Mouse (Mus musculus) myocyte (in vitro differentiated cells): ENCODE results near the gene Mcemp1.

ENCODE experiments used
- CEBPB ChIP-seq: IDR thresholded peaks from 2 replicates; pipeline ENCODE4 v1.6.1; 2011; ENCODE audit warnings: mild to moderate bottlenecking, moderate library complexity; ENCODE audit not compliant: poor library complexity, insufficient read depth, severe bottlenecking
- E2F4 ChIP-seq: IDR thresholded peaks from one replicate; pipeline ENCODE4 v1.6.1; 2011; ENCODE audit warnings: mild to moderate bottlenecking, control low read depth, moderate library complexity; ENCODE audit not compliant: insufficient read depth
- MAX ChIP-seq: IDR thresholded peaks from one replicate; pipeline ENCODE4 v1.6.1; 2011; ENCODE audit warnings: low read depth, mild to moderate bottlenecking, control low read depth
- MYOD1 ChIP-seq, 3 experiments: IDR thresholded peaks; one replicate each; pipeline ENCODE4 v1.6.1; 2011; ENCODE audit warnings: control low read depth in 2 of 3, low read depth in 2 of 3, mild to moderate bottlenecking in 2 of 3, moderate library complexity in 1 of 3; ENCODE audit not compliant: insufficient read length in 2 of 3, control insufficient read depth in 1 of 3
- MYOG ChIP-seq, 3 experiments: IDR thresholded peaks; one replicate each; pipeline ENCODE4 v1.6.1; 2011; ENCODE audit warnings: control low read depth in 2 of 3, low read depth in 2 of 3, mild to moderate bottlenecking in 2 of 3; ENCODE audit not compliant: insufficient read length in 2 of 3, control insufficient read depth in 1 of 3, insufficient read depth in 1 of 3
- POLR2A ChIP-seq: IDR thresholded peaks from one replicate; pipeline ENCODE4 v1.6.1; 2011; ENCODE audit warnings: low read depth, mild to moderate bottlenecking, control low read depth, moderate library complexity; ENCODE audit not compliant: insufficient read length
- POLR2AphosphoS2 ChIP-seq: IDR thresholded peaks from one replicate; pipeline ENCODE4 v1.6.1; 2011; ENCODE audit warnings: low read depth, control low read depth; ENCODE audit not compliant: insufficient read length
- REST ChIP-seq: IDR thresholded peaks from one replicate; pipeline ENCODE4 v1.6.1; 2011; ENCODE audit warnings: mild to moderate bottlenecking, control low read depth, moderate library complexity; ENCODE audit not compliant: insufficient read depth, insufficient read length
- SRF ChIP-seq: IDR thresholded peaks from one replicate; pipeline ENCODE4 v1.6.1; 2011; ENCODE audit warnings: low read depth; ENCODE audit not compliant: control insufficient read depth, insufficient read length
- TCF12 ChIP-seq: IDR thresholded peaks from one replicate; pipeline ENCODE4 v1.6.1; 2011; ENCODE audit warnings: mild to moderate bottlenecking, control low read depth; ENCODE audit not compliant: poor library complexity, insufficient read depth, severe bottlenecking
- TCF3 ChIP-seq: IDR thresholded peaks from one replicate; pipeline ENCODE4 v1.6.1; 2011; ENCODE audit warnings: low read depth, control low read depth; ENCODE audit not compliant: insufficient read length
- USF1 ChIP-seq: IDR thresholded peaks from one replicate; pipeline ENCODE4 v1.6.1; 2011; ENCODE audit warnings: low read depth, mild to moderate bottlenecking, control low read depth, moderate library complexity

GRCm38 (mm10) chr8:3682435-3682834 is 16.9 kb downstream of the Mcemp1 start:
- TF ChIP-seq E2F4 (no peak), POLR2AphosphoS2 (no peak), TCF12 (no peak), MAX (no peak), POLR2A (no peak), TCF3 (no peak), USF1 (no peak), CEBPB (no peak), MYOG (IDR thresholded peaks at IDR 0.05; ENCODE audit: control insufficient read depth in 1 of 3, insufficient read depth in 1 of 3, insufficient read length in 2 of 3, low read depth in 2 of 3) (no peak), SRF (no peak), MYOD1 (IDR thresholded peaks at IDR 0.05; ENCODE audit: control insufficient read depth in 1 of 3, insufficient read length in 2 of 3, low read depth in 2 of 3) (no peak), REST (no peak)
